Mouse (Mus musculus) heart, adult 2 months (tissue): ENCODE results near the gene Zc3h6.

Source experiments
- CTCF ChIP-seq: fragments of 200-600 bp; IDR thresholded peaks from 2 replicates; pipeline ENCODE4 v1.8.1; 2022; ENCODE audit warnings: antibody characterized with exemption, mild to moderate bottlenecking, moderate library complexity
- EP300 ChIP-seq: fragments of 200-500 bp; IDR thresholded peaks from 2 replicates; pipeline ENCODE4 v1.6.1; 2011; ENCODE audit warnings: low read depth, low read length, control low read depth; ENCODE audit not compliant: insufficient read depth
- POLR2A ChIP-seq: fragments of 200-500 bp; IDR thresholded peaks from 2 replicates; pipeline ENCODE4 v1.6.1; 2011; ENCODE audit warnings: mild to moderate bottlenecking, low read depth, low read length, control low read depth; ENCODE audit not compliant: insufficient read depth

- TF ChIP-seq CTCF: no peak
- TF ChIP-seq EP300: no peak
- TF ChIP-seq POLR2A: no peak
Measured at GRCm38 (mm10) chr2:128954186-128954585, 13.0 kb upstream of the Zc3h6 start.
